8 mouse cellular contexts compared by ENCODE assay signal in the genomic region with DNA sequence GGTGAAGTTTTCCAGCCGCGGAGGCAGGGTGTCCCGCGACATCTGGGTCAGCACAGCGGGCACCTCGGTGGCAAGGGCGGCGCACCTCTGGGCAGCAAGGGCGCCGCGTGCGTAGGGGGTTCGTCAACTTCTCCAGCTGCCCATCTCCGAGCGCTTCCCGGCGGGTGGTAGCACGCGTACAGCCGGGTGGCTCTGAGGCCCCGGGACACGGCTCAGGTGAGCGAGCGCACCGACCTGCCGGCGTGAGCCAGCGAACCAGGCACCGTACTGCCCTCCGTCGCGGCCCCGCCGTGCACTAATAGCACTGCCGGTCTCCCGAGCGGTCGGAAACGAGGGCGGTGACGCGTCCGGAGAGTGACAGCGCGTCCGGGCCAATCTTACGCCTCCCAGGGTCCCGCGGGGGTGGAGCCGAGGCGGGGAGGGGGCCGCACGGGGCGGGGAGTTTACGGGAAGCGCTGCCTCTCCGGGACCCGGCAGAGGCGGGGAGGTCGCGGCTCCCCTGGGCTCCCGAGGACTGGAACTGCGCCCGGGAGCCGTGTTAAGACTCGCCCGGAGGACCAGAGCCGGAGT. TPM values are rescaled to one million over a fixed set of nuclear protein-coding genes. Genes with fewer than 3 reads are reported as not detected.
DNase-seq lines count a peak whose midpoint lies in the region; ATAC-seq lines count a peak whose summit lies in the region.

No protein-coding gene starts in this region.

- no peaks in the 10 kb centered on the region for H3K27me3 ChIP-seq in heart, embryonic 14.5 days (ENCODE audit: control insufficient read depth, insufficient read depth, low read length)
- no peaks in the 10 kb centered on the region for H3K27me3 ChIP-seq in liver, embryonic 12.5 days (replicated peaks)
- H3K27me3 ChIP-seq in splenic B cell, adult 2 months (ENCODE audit: control insufficient read depth, insufficient read depth, low read length, poor library complexity, severe bottlenecking) = no peaks in the 10 kb centered on the region

- DNase-seq in c-Kit-positive CD71-negative TER-119-negative erythroid progenitor cells, embryonic 14.5 days (ENCODE audit: low read depth) = peak; percentile 85
- DNase-seq in fibroblast of lung, adult 2 months (ENCODE audit: low read depth) = peak; percentile 56
- DNase-seq in kidney, postnatal 14 days = peak; percentile 96
- peak; percentile 92 for DNase-seq in naive thymus-derived CD4-positive, alpha-beta T cell, adult 2 months (ENCODE audit: low read depth)
- peak; percentile 94 for DNase-seq in splenic B cell, adult 2 months (ENCODE audit: low read depth, low spot score)

- ATAC-seq in CD4-positive, CD25-positive, alpha-beta regulatory T cell, adult 4 months = peak; percentile 78
- ATAC-seq in heart, embryonic 14.5 days (ENCODE audit: insufficient number of reproducible peaks, insufficient read depth, low FRiP score, low read depth) = peak; percentile 98
- peak; percentile 98 for ATAC-seq in liver, embryonic 12.5 days

- peak overlapping the region; percentile 39 to 52; a peak in 3 of 4 replicates for H3K27ac ChIP-seq in heart, embryonic 14.5 days (replicated peaks in 1 of 2; ENCODE audit: control insufficient read depth in 1 of 2, insufficient read depth in 1 of 2, low read depth in 2 of 2, low read length in 2 of 2)
- H3K27ac ChIP-seq in liver, embryonic 12.5 days = peak overlapping the region; percentile 83

- H3K36me3 ChIP-seq in heart, embryonic 14.5 days (ENCODE audit: control insufficient read depth, insufficient read depth, low read length) = no peaks in the 10 kb centered on the region
- peaks cover 21% of the 10 kb centered on the region for H3K36me3 ChIP-seq in liver, embryonic 12.5 days
- H3K36me3 ChIP-seq in splenic B cell, adult 2 months (ENCODE audit: control insufficient read depth, insufficient read depth, low read length, poor library complexity, severe bottlenecking) = peaks cover 5% of the 10 kb centered on the region; the same call in 1 of the 2 replicates

- H3K4me3 ChIP-seq in heart, embryonic 14.5 days (ENCODE audit: control insufficient read depth in 1 of 2, insufficient read depth in 1 of 2, low read depth in 1 of 2, low read length in 2 of 2) = peak overlapping the region; percentile 66 to 78
- peak overlapping the region; percentile 93 for H3K4me3 ChIP-seq in liver, embryonic 12.5 days

- H3K9ac ChIP-seq in heart, embryonic 14.5 days (ENCODE audit: low read length) = peak overlapping the region; percentile 78
- peak overlapping the region; percentile 95 for H3K9ac ChIP-seq in liver, embryonic 12.5 days

- peaks cover 12 to 26% of the 10 kb centered on the region in 2 experiments for H3K4me1 ChIP-seq in heart, embryonic 14.5 days (ENCODE audit: control insufficient read depth in 2 of 2, insufficient read depth in 2 of 2, low read length in 2 of 2)
- peaks cover 49% of the 10 kb centered on the region for H3K4me1 ChIP-seq in liver, embryonic 12.5 days

- H3K4me2 ChIP-seq in heart, embryonic 14.5 days (ENCODE audit: low read length) = peak overlapping the region; percentile 83
- H3K4me2 ChIP-seq in liver, embryonic 12.5 days = peak overlapping the region; percentile 93

- WGBS in heart, embryonic 14.5 days = under 1% methylated on average over 66 of the region's 68 CpGs
- WGBS in liver, embryonic 12.5 days (ENCODE audit: insufficient replicate concordance) = 1% methylated on average over 68 of the region's 68 CpGs

- H3K9me3 ChIP-seq in heart, embryonic 14.5 days (ENCODE audit: control insufficient read depth, low read length) = no peaks in the 10 kb centered on the region
- H3K9me3 ChIP-seq in liver, embryonic 12.5 days (replicated peaks) = no peaks in the 10 kb centered on the region

RNA-seq across cellular contexts. Expression of gene Man1a, which starts 0.9 kb away (rescaled TPM):
- 10 to 100 TPM; 19.9 to 25.9 TPM for polyA plus RNA-seq in CD4-positive, CD25-positive, alpha-beta regulatory T cell, adult 4 months (2017; shearing (Covaris generic))
- 8.1 and 8.6 TPM in 2 replicates for polyA plus RNA-seq in heart, embryonic 14.5 days (2014; fragmentation: Nextera tagmentation; extraction: Ambion mirVana)
- 16.1 and 16.8 TPM in 2 replicates for polyA plus RNA-seq in liver, embryonic 12.5 days (2016; fragmentation: Nextera tagmentation; extraction: Ambion mirVana)

Comparison
In these comparisons a context has a peak if more than half of its experiments do, and no peak if none do; other contexts are left out.
1. Peak in every context shown above with its lines: DNase-seq, ATAC-seq, H3K4me3 ChIP-seq and H3K27ac ChIP-seq.